ENCODE assay signal across 32 mouse cellular contexts in the genomic region with DNA sequence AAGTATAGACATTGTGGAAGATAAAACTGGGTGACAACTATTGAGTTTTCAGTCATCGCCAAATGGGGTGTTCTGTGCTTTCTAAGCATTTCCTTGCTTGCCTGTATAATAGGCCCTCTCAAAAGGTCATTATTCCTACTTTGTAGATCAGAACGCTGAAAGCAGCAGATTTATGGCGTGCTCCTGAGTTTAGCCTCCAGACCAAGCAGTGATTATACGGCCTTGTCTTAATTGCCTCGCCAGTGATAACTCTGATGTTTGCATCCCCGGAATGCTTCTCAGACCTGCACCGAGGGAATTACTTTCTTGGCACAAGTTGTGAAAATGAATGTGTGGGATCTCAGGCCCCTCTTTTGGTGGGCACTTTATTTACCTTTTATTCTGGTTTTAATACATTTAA. TPM values are rescaled to one million over a fixed set of nuclear protein-coding genes. Genes with fewer than 3 reads are reported as not detected.
DNase-seq lines count a peak whose midpoint lies in the region; ATAC-seq and TF ChIP-seq lines count a peak whose summit lies in the region.
"Had no signal": no experiment of that assay in that cellular context is flagged by ENCODE, and none has a peak within 500 bp of the region (broad histone marks: within the 10 kb centered on the region; RNA-seq: fewer than 3 reads in every experiment).

No protein-coding gene starts in this region.

- no peak for TF ChIP-seq CTCF in lung, adult 2 months (IDR thresholded peaks at IDR 0.05; ENCODE audit: insufficient read depth, low read length)

- H3K36me3 ChIP-seq in embryonic facial prominence, embryonic 10.5 days (replicated peaks) = no peaks in the 10 kb centered on the region
- no peaks in the 10 kb centered on the region for H3K36me3 ChIP-seq in limb, embryonic 11.5 days (ENCODE audit: control insufficient read depth, insufficient read depth, low read length)
- H3K36me3 ChIP-seq: embryonic facial prominence, embryonic 13.5 days; forebrain, embryonic 12.5 days; forebrain, embryonic 15.5 days; G1E; heart, embryonic 12.5 days; heart, embryonic 15.5 days; hindbrain, embryonic 10.5 days; hindbrain, embryonic 13.5 days; intestine, embryonic 15.5 days had no signal

- no peak for TF ChIP-seq POLR2A in lung, adult 2 months (IDR thresholded peaks at IDR 0.05; ENCODE audit: borderline replicate concordance, extremely low read depth, low read depth, low read length)

- no peak overlapping the region for H3K4me3 ChIP-seq in embryonic facial prominence, embryonic 10.5 days
- no peak overlapping the region for H3K4me3 ChIP-seq in limb, embryonic 11.5 days (ENCODE audit: low read depth, low read length)
- no peak overlapping the region for H3K4me3 ChIP-seq in lung, adult 2 months (replicated peaks; ENCODE audit: extremely low read depth, low read depth, low read length)
- H3K4me3 ChIP-seq: embryonic facial prominence, embryonic 13.5 days; erythroblast, embryonic 14.5 days; forebrain, embryonic 12.5 days; forebrain, embryonic 15.5 days; gastrocnemius, adult 2 months; heart, embryonic 12.5 days; heart, embryonic 15.5 days; hindbrain, embryonic 10.5 days; hindbrain, embryonic 13.5 days; intestine, embryonic 15.5 days had no signal

- no peaks in the 10 kb centered on the region for H3K9me3 ChIP-seq in embryonic facial prominence, embryonic 10.5 days
- H3K9me3 ChIP-seq in limb, embryonic 11.5 days (ENCODE audit: control insufficient read depth, low read length) = no peaks in the 10 kb centered on the region
- H3K9me3 ChIP-seq: embryonic facial prominence, embryonic 13.5 days; forebrain, embryonic 12.5 days; forebrain, embryonic 15.5 days; G1E; heart, embryonic 12.5 days; heart, embryonic 15.5 days; hindbrain, embryonic 10.5 days; hindbrain, embryonic 13.5 days; intestine, embryonic 15.5 days had no signal

- H3K27ac ChIP-seq in embryonic facial prominence, embryonic 10.5 days (replicated peaks) = peak overlapping the region; percentile 59
- no peak overlapping the region for H3K27ac ChIP-seq in limb, embryonic 11.5 days (replicated peaks; ENCODE audit: low read depth, low read length)
- H3K27ac ChIP-seq: forebrain, embryonic 12.5 days; forebrain, embryonic 15.5 days; gastrocnemius, adult 2 months; heart, embryonic 15.5 days; hindbrain, embryonic 13.5 days; intestine, embryonic 15.5 days had no signal

- no peak overlapping the region for H3K9ac ChIP-seq in limb, embryonic 11.5 days (ENCODE audit: low read length)
- H3K9ac ChIP-seq: embryonic facial prominence, embryonic 13.5 days; forebrain, embryonic 12.5 days; forebrain, embryonic 15.5 days; heart, embryonic 12.5 days; heart, embryonic 15.5 days; hindbrain, embryonic 13.5 days; intestine, embryonic 15.5 days had no signal

- DNase-seq in adrenal gland, adult 2 months = peak; percentile 11
- DNase-seq in adrenal gland, adult 18-20 months (ENCODE audit: low spot score in 2 of 2) = no peak
- DNase-seq in embryo, embryonic 10.5 days (ENCODE audit: low spot score) = peak; percentile 58
- DNase-seq in embryonic facial prominence, embryonic 10.5 days (ENCODE audit: low spot score) = no peak
- peak; percentile 73 for DNase-seq in limb, embryonic 11.5 days (ENCODE audit: low spot score)
- DNase-seq in frontal cortex, postnatal 10 days (ENCODE audit: low spot score in 2 of 2) = no peak
- DNase-seq in right cerebral cortex, postnatal 4 days = no peak
- DNase-seq in lung, adult 2 months = no peak
- DNase-seq: adrenal gland, postnatal 10 days; B cell, adult 2 months; cerebellum, adult 18-20 months; cerebellum, adult 9-10 months; cerebellum, postnatal 14 days; gastrocnemius, adult 2 months; gastrocnemius, postnatal 14 days; heart, adult 11 months; heart, postnatal 10 days; heart, postnatal 36 days; kidney, adult 11 months had no signal

- ATAC-seq in limb, embryonic 11.5 days (ENCODE audit: insufficient number of reproducible peaks, low FRiP score, low TSS enrichment, low read depth) = peak; percentile 23; the same call in 1 of the 2 replicates
- ATAC-seq: forebrain, embryonic 15.5 days; hindbrain, embryonic 16.5 days; intestine, embryonic 15.5 days; Patski had no signal

- peaks cover 17% of the 10 kb centered on the region for H3K27me3 ChIP-seq in embryonic facial prominence, embryonic 10.5 days (replicated peaks; ENCODE audit: low read depth, poor library complexity, severe bottlenecking)
- no peaks in the 10 kb centered on the region for H3K27me3 ChIP-seq in limb, embryonic 11.5 days (ENCODE audit: control insufficient read depth, insufficient read depth, low read length)
- H3K27me3 ChIP-seq: CH12.LX; embryonic facial prominence, embryonic 13.5 days; heart, embryonic 12.5 days; heart, embryonic 15.5 days; intestine, embryonic 15.5 days had no signal

- H3K4me1 ChIP-seq in embryonic facial prominence, embryonic 10.5 days = peaks cover 38% of the 10 kb centered on the region
- peaks cover 23% of the 10 kb centered on the region for H3K4me1 ChIP-seq in limb, embryonic 11.5 days (ENCODE audit: control insufficient read depth, insufficient read depth, low read length)
- no peaks in the 10 kb centered on the region for H3K4me1 ChIP-seq in lung, adult 2 months (ENCODE audit: control insufficient read depth, insufficient read depth, low read length)
- H3K4me1 ChIP-seq: heart, embryonic 12.5 days; heart, embryonic 15.5 days; intestine, embryonic 15.5 days had no signal

- WGBS in embryonic facial prominence, embryonic 10.5 days = 59% methylated on average over 7 of the region's 7 CpGs
- WGBS in limb, embryonic 11.5 days = 4% methylated on average over 7 of the region's 7 CpGs
- 62% methylated on average over 7 of the region's 7 CpGs for WGBS in lung, adult 2 months

- no peak overlapping the region for H3K4me2 ChIP-seq in limb, embryonic 11.5 days (ENCODE audit: low read depth, severe bottlenecking)
- H3K4me2 ChIP-seq: embryonic facial prominence, embryonic 13.5 days; forebrain, embryonic 12.5 days; forebrain, embryonic 15.5 days; heart, embryonic 12.5 days; heart, embryonic 15.5 days; hindbrain, embryonic 13.5 days; intestine, embryonic 15.5 days had no signal

RNA-seq across cellular contexts. Expression of a gene that starts 51.4 kb away (rescaled TPM):
- total RNA-seq in adrenal gland, adult 2 months (2021) = 100 to 1,000 TPM in 1 of 2 experiments, 1 to 10 TPM in 1; 5.5 to 245 TPM
- 248 and 437 TPM in 2 replicates for polyA plus RNA-seq in adrenal gland, adult 2 months (2012; rRNA removed)
- 100 to 1,000 TPM in 1 of 2 experiments, 1 to 10 TPM in 1; 3.9 to 181 TPM for total RNA-seq in adrenal gland, adult 18-20 months (2021)
- 72.0 and 74.6 TPM in 2 replicates for polyA plus RNA-seq in embryonic facial prominence, embryonic 10.5 days (2016; fragmentation: Nextera tagmentation; extraction: Ambion mirVana)
- polyA plus RNA-seq in limb, embryonic 11.5 days (2014; fragmentation: Nextera tagmentation; extraction: Ambion mirVana) = 118 and 120 TPM in 2 replicates
- polyA plus RNA-seq in lung, adult 2 months (2012; rRNA removed) = 0.19 and 0.51 TPM in 2 replicates
- total RNA-seq: CH12.LX had no signal
- polyA plus RNA-seq: erythroblast, embryonic 14.5 days had no signal

Comparison
In these comparisons a context has a peak if more than half of its experiments do, and no peak if none do; other contexts are left out.
1. DNase-seq: peak in adrenal gland, adult 2 months (single experiment), embryo, embryonic 10.5 days (single experiment) and limb, embryonic 11.5 days (single experiment); none in adrenal gland, adult 18-20 months (0 of 2), embryonic facial prominence, embryonic 10.5 days (single experiment), frontal cortex, postnatal 10 days (0 of 2), right cerebral cortex, postnatal 4 days (single experiment) and lung, adult 2 months (single experiment).
2. RNA of a gene that starts 51.4 kb away (polyA plus RNA-seq): 248 to 437 TPM in adrenal gland, adult 2 months, 118 to 120 TPM in limb, embryonic 11.5 days and 72.0 to 74.6 TPM in embryonic facial prominence, embryonic 10.5 days; 0.19 to 0.51 TPM in lung, adult 2 months; every median in the first group is over 10 times any median in the second.